Mouse (Mus musculus): ENCODE measurements around the gene Caly.

The Caly gene

GRCm38 (mm10) chr7:140036281-140037170 is 45.8 kb downstream of the Caly start, which contains the start of the genes Zfp511 and Tubgcp2:
Gene Zfp511, plus strand, starts transcription at chr7:140036391.
Gene Tubgcp2, minus strand, starts transcription at chr7:140036669.
- DNase-seq, result peak; percentile 99

- no peak for DNase-seq
These were observed 46.9 kb downstream of the Caly start for GRCm38 (mm10) chr7:140035456-140035855.

DNA sequence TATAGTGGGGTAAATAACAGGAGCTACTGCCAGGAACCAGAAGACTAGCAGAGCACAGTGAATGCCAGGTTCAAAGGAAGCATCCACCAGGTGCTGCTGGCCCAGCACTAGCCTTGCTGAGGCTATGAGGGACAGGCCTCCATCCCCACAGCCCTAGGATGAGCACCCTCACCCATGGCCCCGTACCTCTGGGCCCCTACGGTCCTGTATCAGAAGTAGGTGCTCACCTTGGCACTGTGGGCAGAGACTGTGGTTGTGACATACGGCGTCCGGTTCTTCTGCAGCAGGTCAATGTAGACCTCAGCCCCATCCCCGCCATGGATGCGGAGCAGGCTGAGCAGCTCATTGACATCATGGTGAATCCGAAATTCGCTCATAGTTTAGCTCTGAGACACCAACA is 49.0 kb downstream of the Caly start:
- DNase-seq, result no peak

GRCm38 (mm10) chr7:140032366-140032765 is 50.0 kb downstream of the Caly start:
- DNase-seq, result no peak

DNA sequence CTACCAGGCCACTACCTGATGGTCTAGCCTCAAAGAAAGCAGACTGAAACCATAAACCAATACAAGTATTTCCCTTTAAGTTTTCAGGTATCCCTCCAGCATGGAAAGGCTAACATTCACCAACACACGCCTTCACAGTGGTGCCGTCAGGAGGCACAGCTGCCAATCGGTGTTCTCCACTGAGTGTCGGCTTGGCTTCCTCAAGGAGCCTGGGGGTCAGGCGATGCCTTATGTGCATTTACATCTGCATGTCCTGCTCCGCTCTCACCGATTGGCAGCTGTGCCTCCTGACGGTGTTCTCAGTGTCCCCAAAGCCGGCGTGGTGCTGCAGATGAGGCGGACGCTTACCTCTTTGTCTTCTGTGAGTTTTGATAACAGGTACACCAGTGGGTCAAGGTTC is 50.6 kb downstream of the Caly start:
- no peak for DNase-seq
